Mouse (Mus musculus) kidney, postnatal 0 days (tissue): ENCODE results near the gene Casr. TPM values are rescaled to one million over a fixed set of nuclear protein-coding genes. Genes with fewer than 3 reads are reported as not detected.

Source experiments
- ATAC-seq: fragments of 200-750 bp; cut with Nextera tagmentation; replicated peaks from 2 replicates; pipeline ENCODE4 v1.8.0; 2017; ENCODE audit warnings: low read depth, moderate number of reproducible peaks, moderate TSS enrichment, moderate library complexity; ENCODE audit not compliant: low FRiP score
- DNase-seq: peaks from one replicate; pipeline ENCODE4 v3.0.0-alpha.2; 2016; ENCODE audit warnings: low spot score
- H3K27ac ChIP-seq: fragments of 300-500 bp; sonication (generic); 2 replicates; pipeline ENCODE4 v1.5.1; 2014; ENCODE audit warnings: mild to moderate bottlenecking
- H3K27me3 ChIP-seq: fragments of 300-500 bp; sonication (generic); 2 replicates; pipeline ENCODE4 v1.6.1; 2014; ENCODE audit warnings: low read length, mixed read lengths; ENCODE audit not compliant: insufficient read depth
- H3K36me3 ChIP-seq: fragments of 300-500 bp; sonication (generic); 2 replicates; pipeline ENCODE4 v1.6.1; 2014; ENCODE audit warnings: low read length, mixed read lengths; ENCODE audit not compliant: insufficient read depth
- H3K4me1 ChIP-seq: fragments of 300-500 bp; sonication (generic); replicated peaks from 2 replicates; pipeline ENCODE4 v1.6.1; 2014; ENCODE audit warnings: antibody characterized with exemption, low read length, mixed read lengths; ENCODE audit not compliant: insufficient read depth
- H3K4me2 ChIP-seq: fragments of 300-500 bp; sonication (generic); 2 replicates; pipeline ENCODE4 v1.6.1; 2014; ENCODE audit warnings: mild to moderate bottlenecking, low read length, moderate library complexity, mixed read lengths
- H3K4me3 ChIP-seq: fragments of 300-500 bp; sonication (generic); replicated peaks from 2 replicates; pipeline ENCODE4 v1.5.1; 2014; ENCODE audit warnings: low read depth, low read length
- H3K9ac ChIP-seq: fragments of 300-500 bp; sonication (generic); 2 replicates; pipeline ENCODE4 v1.6.1; 2014; ENCODE audit warnings: low read depth, low read length
- H3K9me3 ChIP-seq: fragments of 300-500 bp; sonication (generic); replicated peaks from 2 replicates; pipeline ENCODE4 v1.6.1; 2016; ENCODE audit warnings: low read length, inconsistent platforms, mixed read lengths
- CTCF ChIP-seq: IDR thresholded peaks from 2 replicates; pipeline ENCODE4 v1.5.1; 2016; ENCODE audit warnings: antibody characterized with exemption, low read depth, mild to moderate bottlenecking, moderate library complexity
- WGBS: fragments of 180-500 bp; shearing (Covaris S2); extraction: QIAGEN DNeasy Blood & Tissue Kit; methylation state at CpG from one replicate; pipeline ENCODE4 v1.1.7; 2014; 5-methylcytosine and 5-hydroxymethylcytosine counted together
- polyA plus RNA-seq: library from polyadenylated mRNA; unstranded; fragments of >200 nt; fragmentation: Nextera tagmentation; extraction: Ambion mirVana; gene quantifications from 2 replicates; pipeline ENCODE4 v1.2.1, GENCODE M21; 2015

Casr gene
- polyA plus RNA-seq = 3.5 and 4.6 TPM in 2 replicates

DNA sequence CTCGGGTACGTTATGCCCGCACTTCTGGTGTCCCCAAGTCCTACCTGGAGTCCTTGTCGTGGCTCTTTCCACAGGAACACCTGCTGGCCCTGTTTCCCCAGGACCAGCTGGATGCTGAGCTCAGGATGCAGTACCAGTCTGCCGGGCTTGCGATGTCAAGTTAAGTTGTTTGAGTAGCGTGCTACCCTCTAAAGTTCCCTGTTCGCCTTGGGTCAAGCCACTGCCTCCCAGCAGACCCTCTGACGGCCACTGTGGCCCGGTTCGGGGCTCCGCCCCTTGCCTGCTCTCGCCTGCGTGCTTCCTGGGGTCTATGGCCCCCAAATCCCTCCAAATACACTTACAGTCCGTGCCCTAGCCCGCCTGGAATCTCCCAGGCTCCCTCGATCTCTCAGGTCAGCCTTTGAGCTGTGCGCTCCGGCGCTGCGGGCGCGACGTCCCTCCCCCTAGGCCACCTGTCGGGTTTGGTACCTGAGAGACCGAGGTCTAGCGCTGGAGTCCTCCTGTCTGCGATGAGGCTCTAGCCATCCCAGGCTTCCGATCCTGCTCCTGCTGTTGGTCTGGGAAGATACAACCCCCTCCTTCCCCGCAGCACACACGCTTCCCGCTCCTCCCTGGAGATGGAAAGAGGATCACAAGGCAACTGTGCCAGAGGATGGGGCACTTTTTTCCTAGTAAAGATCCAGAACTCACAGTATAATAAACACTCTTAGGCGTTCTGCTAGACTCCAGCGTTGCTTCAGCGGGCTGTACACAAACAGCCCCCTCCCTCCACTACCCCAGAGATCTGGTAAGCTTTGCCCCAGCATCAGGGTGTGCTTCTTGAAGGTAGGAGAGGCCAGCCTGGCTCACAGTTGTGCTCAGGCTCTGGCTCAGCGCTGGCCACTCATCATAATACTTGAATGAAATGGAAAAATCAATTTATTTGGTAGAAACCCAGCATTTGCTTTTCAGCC, at the start of gene Casr:
Gene Casr, minus strand, starts transcription at position 756 of the 953 bp plus-strand sequence.
- no peak for TF ChIP-seq CTCF
- DNase-seq = no peak

GRCm38 (mm10) chr16:36602632-36603031, 40.7 kb upstream of the Casr start:
- no peaks in the 10 kb centered on the region for H3K4me1 ChIP-seq
- no peak for DNase-seq
- no peaks in the 10 kb centered on the region for H3K9me3 ChIP-seq
- no peak overlapping the region for H3K4me3 ChIP-seq
- H3K27me3 ChIP-seq = no peaks in the 10 kb centered on the region
- no peak for ATAC-seq
- TF ChIP-seq CTCF = no peak
- 64% methylated on average over 3 of the region's 3 CpGs for WGBS
- no peak overlapping the region for H3K4me2 ChIP-seq
- no peak overlapping the region for H3K27ac ChIP-seq
- H3K9ac ChIP-seq = no peak overlapping the region
- H3K36me3 ChIP-seq = no peaks in the 10 kb centered on the region

More for the DNA sequence above, at the start of gene Casr:
- peak within 1 kb of the TSS; percentile 61 for H3K4me2 ChIP-seq
- H3K9ac ChIP-seq = 0 out of 2 replicates have a peak within 1 kb of the TSS, but pooled peaks have one; percentile 35
- H3K36me3 ChIP-seq = no peaks in the 10 kb centered on the region
- H3K4me1 ChIP-seq = no peaks in the 10 kb centered on the region; the same call in 1 of the 2 replicates
- WGBS = 4% methylated on average over 36 of the region's 36 CpGs
- no peaks in the 10 kb centered on the region for H3K9me3 ChIP-seq
- peak within 1 kb of the TSS; percentile 27 for H3K4me3 ChIP-seq
- no peak for ATAC-seq
- H3K27me3 ChIP-seq = peaks cover 9% of the 10 kb centered on the region; the same call in 1 of the 2 replicates
- no peak within 1 kb of the TSS for H3K27ac ChIP-seq

- no peak for ATAC-seq
- WGBS = 74% methylated on average over 4 of the region's 4 CpGs
- H3K9ac ChIP-seq = no peak overlapping the region
Measured at GRCm38 (mm10) chr16:36598265-36598664, 36.3 kb upstream of the Casr start.

DNA sequence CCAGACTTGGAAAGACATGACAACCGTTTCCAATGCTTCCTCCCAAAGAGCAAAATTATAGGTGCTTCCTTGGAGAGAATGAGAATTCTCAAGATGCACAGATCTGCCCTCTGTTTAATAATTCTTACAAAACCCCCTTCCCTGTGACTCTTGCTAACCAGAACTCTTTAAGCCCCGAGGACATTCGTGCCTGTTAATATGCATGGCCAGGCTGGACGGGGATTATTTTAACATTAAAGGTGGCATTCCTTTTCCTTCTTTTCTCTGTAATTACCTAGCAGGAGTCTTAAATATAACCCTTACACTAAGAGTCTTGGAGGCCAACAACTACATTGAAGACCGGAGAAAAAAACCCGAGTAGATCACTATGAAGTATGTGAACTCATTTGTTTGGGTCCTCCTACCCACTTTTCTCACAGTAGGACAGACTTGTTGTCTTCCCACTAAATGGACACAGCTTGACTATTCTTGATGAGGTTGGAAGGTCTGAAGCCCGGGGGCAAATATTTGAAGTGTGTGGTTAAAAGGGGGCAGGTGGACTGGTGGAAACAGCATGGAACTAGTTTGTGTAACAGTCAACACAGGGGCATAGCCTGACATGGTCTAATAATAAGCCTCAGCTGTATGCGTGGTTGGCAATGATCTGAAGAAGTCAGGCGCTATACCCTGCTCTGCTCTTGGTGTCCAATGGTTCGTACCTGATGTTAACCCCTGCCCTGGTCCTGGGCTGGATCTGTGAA, 34.9 kb upstream of the Casr start:
- H3K4me2 ChIP-seq = no peak overlapping the region
- no peaks in the 10 kb centered on the region for H3K27me3 ChIP-seq
- no peak overlapping the region for H3K27ac ChIP-seq
- no peaks in the 10 kb centered on the region for H3K4me1 ChIP-seq
- DNase-seq (no peak), ATAC-seq (no peak)
- no peak overlapping the region for H3K4me3 ChIP-seq
- no peaks in the 10 kb centered on the region for H3K9me3 ChIP-seq
- no peaks in the 10 kb centered on the region for H3K36me3 ChIP-seq
- no peak for TF ChIP-seq CTCF
- H3K9ac ChIP-seq = no peak overlapping the region
- 83% methylated on average over 10 of the region's 10 CpGs for WGBS

More at GRCm38 (mm10) chr16:36598265-36598664, 36.3 kb upstream of the Casr start:
- no peak overlapping the region for H3K4me3 ChIP-seq
- no peaks in the 10 kb centered on the region for H3K27me3 ChIP-seq
- H3K4me2 ChIP-seq = no peak overlapping the region
- no peak overlapping the region for H3K27ac ChIP-seq
- no peaks in the 10 kb centered on the region for H3K9me3 ChIP-seq
- no peak for TF ChIP-seq CTCF
- H3K36me3 ChIP-seq = no peaks in the 10 kb centered on the region
- no peaks in the 10 kb centered on the region for H3K4me1 ChIP-seq
- no peak for DNase-seq

- Histone ChIP-seq H3K4me1 (no peaks in the 10 kb centered on the region), H3K27ac (no peak overlapping the region), H3K4me3 (no peak overlapping the region), H3K27me3 (no peaks in the 10 kb centered on the region), H3K4me2 (no peak overlapping the region), H3K9ac (no peak overlapping the region), H3K36me3 (no peaks in the 10 kb centered on the region), H3K9me3 (no peaks in the 10 kb centered on the region)
- no peak for TF ChIP-seq CTCF
- no peak for DNase-seq
- no peak for ATAC-seq
- WGBS = 82% methylated on average over 1 of the region's 1 CpGs
Measured at GRCm38 (mm10) chr16:36589898-36590297, 28.0 kb upstream of the Casr start.

DNA sequence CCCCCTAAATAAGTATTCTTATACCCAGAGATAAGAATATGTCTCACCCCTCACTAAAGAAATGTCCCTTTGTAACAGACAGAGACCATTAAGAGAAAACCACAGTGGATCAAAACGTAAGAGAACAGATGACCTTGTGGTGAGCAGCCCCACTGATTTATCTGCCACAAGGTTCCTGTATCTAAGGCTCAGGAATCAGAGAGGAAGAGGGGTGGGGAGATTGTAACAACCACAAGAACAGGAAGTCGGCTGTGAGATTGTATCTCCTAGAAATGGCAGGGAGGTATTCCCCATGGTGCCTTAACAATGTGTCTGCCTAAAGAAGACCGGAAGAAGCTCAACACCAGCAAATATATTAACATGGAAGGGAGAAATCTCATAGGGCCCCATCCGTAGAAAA, 26.0 kb upstream of the Casr start:
- H3K27ac ChIP-seq = no peak overlapping the region
- TF ChIP-seq CTCF = no peak
- no peaks in the 10 kb centered on the region for H3K27me3 ChIP-seq
- no peaks in the 10 kb centered on the region for H3K9me3 ChIP-seq
- no peak for DNase-seq
- 51% methylated on average over 4 of the region's 4 CpGs for WGBS
- no peaks in the 10 kb centered on the region for H3K36me3 ChIP-seq
- no peak for ATAC-seq
- H3K4me1 ChIP-seq = no peaks in the 10 kb centered on the region
- H3K4me2 ChIP-seq = no peak overlapping the region
- H3K4me3 ChIP-seq = no peak overlapping the region
- H3K9ac ChIP-seq = no peak overlapping the region
